Mouse (Mus musculus): ENCODE measurements around the gene Fbxo39. TPM values are rescaled to one million over a fixed set of nuclear protein-coding genes. Genes with fewer than 3 reads are reported as not detected.

Gene Fbxo39
- polyA plus RNA-seq, 1 experiment from 2014 or later: not detected

GRCm38 (mm10) chr11:72349652-72350051, 35.4 kb downstream of the Fbxo39 start:
- Histone ChIP-seq H3K4me1 (no peaks in the 10 kb centered on the region), H3K4me3 (no peak overlapping the region), H3K4me2 (no peak overlapping the region), H3K9ac (no peak overlapping the region), H3K9me3 (replicated peaks) (no peaks in the 10 kb centered on the region), H3K27me3 (replicated peaks) (no peaks in the 10 kb centered on the region), H3K36me3 (no peaks in the 10 kb centered on the region), H3K27ac (no peak overlapping the region)
- no peak for ATAC-seq
- WGBS (ENCODE audit: insufficient replicate concordance): 56% methylated on average over 4 of the region's 4 CpGs

- no peaks in the 10 kb centered on the region for H3K9me3 ChIP-seq (replicated peaks)
- H3K27ac ChIP-seq: no peak overlapping the region
- no peak overlapping the region for H3K9ac ChIP-seq
- no peak for ATAC-seq
- peaks cover 6% of the 10 kb centered on the region; the same call in 1 of the 2 replicates for H3K4me1 ChIP-seq
- no peak overlapping the region for H3K4me3 ChIP-seq
- H3K4me2 ChIP-seq: no peak overlapping the region
- 24% methylated on average over 1 of the region's 1 CpGs for WGBS (ENCODE audit: insufficient replicate concordance)
- no peaks in the 10 kb centered on the region for H3K36me3 ChIP-seq
- H3K27me3 ChIP-seq (replicated peaks): no peaks in the 10 kb centered on the region; the same call in 1 of the 2 replicates
Measured at GRCm38 (mm10) chr11:72352272-72352671, 38.0 kb downstream of the Fbxo39 start.

DNA sequence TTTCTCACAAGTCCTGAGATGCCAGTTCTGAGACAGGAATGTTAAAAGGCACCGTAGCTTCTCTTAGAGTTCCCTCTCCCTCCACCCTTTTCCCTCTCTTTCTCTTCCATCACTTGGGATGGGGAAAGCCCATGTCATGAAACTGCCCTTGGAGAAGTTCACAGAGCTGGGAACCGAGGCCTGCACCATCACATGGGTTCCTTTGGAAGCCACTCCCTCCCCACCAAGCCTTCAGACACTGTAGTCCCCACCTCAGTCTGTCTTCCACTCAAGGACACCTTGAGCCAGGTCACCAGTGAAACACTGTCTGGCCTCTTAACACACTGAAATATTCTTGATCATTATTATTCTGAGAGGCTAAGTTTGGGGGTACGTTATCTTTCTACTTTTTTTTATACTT, 38.9 kb downstream of the Fbxo39 start:
- no peak overlapping the region for H3K4me3 ChIP-seq
- ATAC-seq: no peak
- WGBS (ENCODE audit: insufficient replicate concordance): 60% methylated on average over 3 of the region's 3 CpGs

DNA sequence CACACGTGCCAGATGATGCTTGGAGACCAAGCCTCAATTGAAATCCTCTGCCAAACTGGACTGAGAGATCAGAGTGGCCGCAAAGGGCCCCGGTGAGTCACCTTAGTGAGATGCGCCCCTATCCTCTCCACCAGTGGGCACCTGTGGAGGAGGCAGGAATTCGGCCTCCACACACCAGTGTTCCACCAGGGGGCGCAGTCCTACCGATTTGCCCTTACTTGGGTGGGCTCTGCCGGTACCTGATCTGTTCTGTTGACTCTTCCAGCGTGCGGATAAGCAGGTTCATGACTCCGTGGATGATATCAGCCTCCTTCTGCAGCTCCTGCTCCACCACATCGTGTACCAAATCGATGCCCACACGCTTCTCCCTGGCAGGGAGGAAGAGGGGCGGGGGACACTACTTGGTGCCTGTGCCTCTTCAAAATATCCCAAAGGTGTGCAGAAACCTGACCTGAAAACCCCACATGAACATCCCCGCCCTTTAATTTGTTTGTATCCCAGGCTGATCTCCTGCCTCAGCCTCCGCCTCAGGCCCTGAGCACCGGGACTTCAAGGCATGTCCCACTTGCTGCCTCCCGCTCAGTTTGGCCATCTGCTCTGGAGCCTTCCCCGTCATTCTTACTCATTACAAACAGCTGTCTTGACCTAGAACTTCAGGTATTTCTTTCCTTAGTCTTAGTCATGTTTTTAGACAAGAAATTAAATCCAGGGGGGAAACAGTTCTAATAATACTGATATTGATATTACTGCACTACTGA, 40.9 kb downstream of the Fbxo39 start:
- H3K9me3 ChIP-seq (replicated peaks): no peaks in the 10 kb centered on the region
- no peaks in the 10 kb centered on the region for H3K36me3 ChIP-seq
- no peak overlapping the region for H3K27ac ChIP-seq
- H3K27me3 ChIP-seq (replicated peaks): no peaks in the 10 kb centered on the region; the same call in 1 of the 2 replicates
- ATAC-seq: no peak
- H3K4me2 ChIP-seq: peak overlapping the region; percentile 48
- 20% methylated on average over 20 of the region's 20 CpGs for WGBS (ENCODE audit: insufficient replicate concordance)
- peaks cover 6% of the 10 kb centered on the region; the same call in 1 of the 2 replicates for H3K4me1 ChIP-seq
- H3K9ac ChIP-seq: no peak overlapping the region
- no peak overlapping the region for H3K4me3 ChIP-seq

More for the DNA sequence above, 38.9 kb downstream of the Fbxo39 start:
- no peaks in the 10 kb centered on the region for H3K36me3 ChIP-seq
- no peaks in the 10 kb centered on the region for H3K9me3 ChIP-seq (replicated peaks)
- H3K9ac ChIP-seq: no peak overlapping the region
- H3K27ac ChIP-seq: no peak overlapping the region
- H3K4me1 ChIP-seq: peaks cover 6% of the 10 kb centered on the region; the same call in 1 of the 2 replicates
- H3K4me2 ChIP-seq: no peak overlapping the region
- H3K27me3 ChIP-seq (replicated peaks): no peaks in the 10 kb centered on the region; the same call in 1 of the 2 replicates

DNA sequence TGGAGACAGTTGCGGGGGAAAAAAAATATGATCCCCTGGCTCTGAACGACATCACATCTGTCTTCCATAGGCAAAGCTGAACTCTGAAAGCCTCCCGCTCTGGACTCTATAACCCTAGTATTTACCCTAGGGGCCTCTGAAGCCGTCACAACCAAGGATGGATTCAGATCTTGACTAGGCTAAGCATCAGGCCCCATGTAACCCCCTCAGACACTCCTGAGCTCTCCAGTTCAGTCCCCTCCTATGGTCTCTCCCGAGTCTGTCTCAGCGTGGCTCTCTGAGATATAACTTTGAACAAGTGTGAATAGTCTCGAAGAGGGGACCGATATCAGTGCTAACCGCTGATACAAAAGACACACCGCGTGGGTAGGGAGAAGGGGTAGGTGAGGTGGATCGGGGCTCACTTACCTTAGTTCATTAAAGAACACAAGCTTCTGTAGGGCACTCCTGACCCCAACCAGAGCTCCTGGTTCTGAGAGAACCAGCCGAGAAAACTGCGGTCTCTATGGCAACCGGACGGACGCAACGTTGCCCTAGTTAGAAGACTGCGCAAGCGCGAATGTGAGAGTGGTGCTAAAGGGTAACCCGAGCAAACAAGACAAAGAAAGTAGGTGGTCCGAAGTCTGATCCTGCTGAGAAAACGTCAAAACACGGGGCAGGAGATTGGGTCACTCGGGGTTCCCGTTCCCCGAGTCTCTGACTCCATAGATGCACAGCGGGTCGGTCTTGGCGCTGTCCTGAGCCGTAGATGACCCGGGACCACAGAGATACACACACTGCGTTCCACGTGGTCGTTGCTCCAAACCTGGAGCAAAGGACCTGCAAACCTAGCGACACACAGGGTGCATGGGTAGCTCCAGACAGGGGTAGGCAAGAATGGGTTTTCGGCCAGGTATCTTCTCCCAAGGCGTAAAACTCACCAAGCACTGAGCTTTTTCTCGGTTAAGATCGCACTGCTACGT, 47.4 kb downstream of the Fbxo39 start:
- Histone ChIP-seq H3K4me1 (0 out of 2 replicates have a peak, but pooled peaks cover 7% of the 10 kb centered on the region), H3K27me3 (replicated peaks) (peaks cover 23% of the 10 kb centered on the region), H3K4me3 (peak overlapping the region; percentile 44), H3K9me3 (replicated peaks) (no peaks in the 10 kb centered on the region), H3K9ac (peak overlapping the region; percentile 25), H3K27ac (no peak overlapping the region), H3K36me3 (no peaks in the 10 kb centered on the region), H3K4me2 (peak overlapping the region; percentile 63)
- 13% methylated on average over 42 of the region's 42 CpGs for WGBS (ENCODE audit: insufficient replicate concordance)
- 0 out of 2 replicates have a peak, but pooled peaks have one; percentile 51 for ATAC-seq

DNA sequence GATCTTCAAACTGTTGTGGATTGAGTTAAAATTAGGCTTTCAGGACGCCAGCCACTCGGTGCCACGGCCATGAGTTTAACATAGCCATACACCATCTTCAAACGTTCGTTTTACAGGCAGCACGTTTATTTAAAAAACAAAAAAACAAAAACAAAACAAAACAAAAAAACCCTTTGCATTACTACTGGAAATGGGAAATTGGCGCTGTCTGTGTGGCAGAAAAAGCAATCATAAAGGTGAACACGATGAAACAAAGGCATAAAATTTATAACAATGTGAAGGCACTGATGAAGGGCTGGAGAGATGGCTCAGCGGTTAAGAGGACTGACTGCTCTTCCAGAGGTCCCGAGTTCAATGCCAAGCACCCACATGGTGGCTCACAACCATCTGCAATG, 48.1 kb downstream of the Fbxo39 start, which contains the start of gene Tekt1:
Gene Tekt1 (minus strand): TSS at position 96 of the 395 bp plus-strand sequence.
- H3K27ac ChIP-seq: no peak within 1 kb of the TSS
- WGBS (ENCODE audit: insufficient replicate concordance): 25% methylated on average over 10 of the region's 10 CpGs

DNA sequence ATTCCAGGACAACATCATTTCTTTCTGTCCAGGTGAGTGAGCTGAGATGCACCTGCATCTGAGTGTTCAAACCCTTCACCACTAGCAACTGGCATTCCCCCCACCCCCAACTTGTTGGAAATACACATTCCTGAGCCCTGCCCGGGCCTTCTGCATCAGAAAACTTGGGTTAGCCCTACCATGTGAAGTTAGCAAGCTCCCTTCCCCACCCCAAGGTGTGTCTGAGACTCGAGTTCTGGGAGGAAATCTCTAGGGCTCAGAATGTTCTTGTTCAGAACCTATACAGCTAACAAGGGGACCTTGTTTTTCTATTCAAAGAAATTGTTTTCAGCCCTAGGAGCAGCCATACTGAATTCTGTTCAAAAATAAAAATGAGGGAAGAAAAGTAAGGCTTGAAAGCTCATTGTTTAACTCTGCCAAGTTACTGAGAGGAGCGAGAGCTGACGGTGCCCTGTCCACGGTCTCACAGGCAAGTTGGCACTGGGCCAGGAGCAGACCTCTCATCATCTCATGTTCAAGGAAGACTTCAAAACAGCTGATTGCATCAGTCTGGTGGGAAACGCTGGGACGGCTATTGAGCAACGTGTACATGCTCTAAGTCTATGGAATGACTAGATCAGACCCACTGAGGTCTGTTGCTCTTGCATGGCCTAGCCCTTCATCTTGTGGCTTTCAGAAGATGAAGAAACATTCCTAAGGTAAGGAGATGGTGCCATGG, 49.4 kb downstream of the Fbxo39 start:
- no peaks in the 10 kb centered on the region for H3K36me3 ChIP-seq
- peaks cover 30% of the 10 kb centered on the region for H3K27me3 ChIP-seq (replicated peaks)
- H3K9ac ChIP-seq: no peak overlapping the region
- ATAC-seq: no peak
- no peak overlapping the region for H3K4me2 ChIP-seq
- 66% methylated on average over 8 of the region's 8 CpGs for WGBS (ENCODE audit: insufficient replicate concordance)
- H3K4me1 ChIP-seq: 0 out of 2 replicates have a peak, but pooled peaks cover 7% of the 10 kb centered on the region
- no peak overlapping the region for H3K27ac ChIP-seq
- H3K9me3 ChIP-seq (replicated peaks): no peaks in the 10 kb centered on the region
- no peak overlapping the region for H3K4me3 ChIP-seq

More for the DNA sequence above, 48.1 kb downstream of the Fbxo39 start, which contains the start of gene Tekt1:
- peak within 1 kb of the TSS; percentile 63 for H3K4me2 ChIP-seq
- peak within 1 kb of the TSS; percentile 44 for H3K4me3 ChIP-seq
- peaks cover 23% of the 10 kb centered on the region for H3K27me3 ChIP-seq (replicated peaks)
- ATAC-seq: no peak
- 0 out of 2 replicates have a peak, but pooled peaks cover 7% of the 10 kb centered on the region for H3K4me1 ChIP-seq
- H3K9ac ChIP-seq: peak within 1 kb of the TSS; percentile 25
- H3K36me3 ChIP-seq: no peaks in the 10 kb centered on the region
- H3K9me3 ChIP-seq (replicated peaks): no peaks in the 10 kb centered on the region

DNA sequence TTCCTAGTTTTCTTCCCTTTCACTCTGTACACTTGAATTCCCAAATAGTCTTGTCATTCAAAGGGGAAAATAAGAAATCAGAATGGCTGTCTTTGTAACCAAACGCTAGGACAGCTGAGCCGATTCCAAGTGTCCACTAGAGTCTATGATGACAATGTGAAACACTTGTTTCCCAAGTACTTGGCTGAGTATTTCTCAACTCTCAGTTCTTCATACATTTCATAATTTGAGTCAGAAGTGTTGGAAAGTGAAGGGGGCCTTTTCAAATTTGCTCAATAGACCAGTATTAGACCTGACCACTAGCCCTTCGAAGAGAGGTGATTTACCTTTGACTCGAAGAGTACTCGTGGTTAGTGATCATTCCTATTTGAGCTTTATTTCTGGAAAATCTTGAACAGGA, 50.3 kb downstream of the Fbxo39 start:
- Histone ChIP-seq H3K9me3 (replicated peaks) (no peaks in the 10 kb centered on the region), H3K27me3 (replicated peaks) (peaks cover 37% of the 10 kb centered on the region), H3K4me1 (0 out of 2 replicates have a peak, but pooled peaks cover 7% of the 10 kb centered on the region), H3K4me2 (no peak overlapping the region), H3K9ac (no peak overlapping the region), H3K36me3 (no peaks in the 10 kb centered on the region), H3K4me3 (no peak overlapping the region), H3K27ac (no peak overlapping the region)
- ATAC-seq: no peak
- WGBS (ENCODE audit: insufficient replicate concordance): 77% methylated on average over 5 of the region's 5 CpGs

GRCm38 (mm10) chr11:72366126-72366525, 51.9 kb downstream of the Fbxo39 start:
- H3K36me3 ChIP-seq: no peaks in the 10 kb centered on the region
- H3K4me3 ChIP-seq: no peak overlapping the region
- no peak overlapping the region for H3K4me2 ChIP-seq
- H3K4me1 ChIP-seq: 0 out of 2 replicates have a peak, but pooled peaks cover 7% of the 10 kb centered on the region
- no peak overlapping the region for H3K27ac ChIP-seq
- 66% methylated on average over 9 of the region's 9 CpGs for WGBS (ENCODE audit: insufficient replicate concordance)
- ATAC-seq: no peak
- peaks cover 40% of the 10 kb centered on the region for H3K27me3 ChIP-seq (replicated peaks)
- H3K9ac ChIP-seq: no peak overlapping the region
- H3K9me3 ChIP-seq (replicated peaks): no peaks in the 10 kb centered on the region

GRCm38 (mm10) chr11:72367934-72368674, 53.9 kb downstream of the Fbxo39 start:
- Histone ChIP-seq H3K27ac (no peak overlapping the region), H3K27me3 (replicated peaks) (peaks cover 23% of the 10 kb centered on the region), H3K9me3 (replicated peaks) (no peaks in the 10 kb centered on the region), H3K36me3 (no peaks in the 10 kb centered on the region), H3K4me3 (no peak overlapping the region), H3K4me2 (no peak overlapping the region), H3K9ac (no peak overlapping the region), H3K4me1 (no peaks in the 10 kb centered on the region)
- WGBS (ENCODE audit: insufficient replicate concordance): 56% methylated on average over 11 of the region's 11 CpGs
- ATAC-seq: no peak

Measured in liver, embryonic 12.5 days (tissue).